Mouse (Mus musculus): ENCODE results near the gene Gm20708.
"Not testable (repeated sequence)": the region's sequence is repeated elsewhere in the genome, so short reads cannot be mapped to it uniquely, and the experiment has no call there.

Gm20708 gene

DNA sequence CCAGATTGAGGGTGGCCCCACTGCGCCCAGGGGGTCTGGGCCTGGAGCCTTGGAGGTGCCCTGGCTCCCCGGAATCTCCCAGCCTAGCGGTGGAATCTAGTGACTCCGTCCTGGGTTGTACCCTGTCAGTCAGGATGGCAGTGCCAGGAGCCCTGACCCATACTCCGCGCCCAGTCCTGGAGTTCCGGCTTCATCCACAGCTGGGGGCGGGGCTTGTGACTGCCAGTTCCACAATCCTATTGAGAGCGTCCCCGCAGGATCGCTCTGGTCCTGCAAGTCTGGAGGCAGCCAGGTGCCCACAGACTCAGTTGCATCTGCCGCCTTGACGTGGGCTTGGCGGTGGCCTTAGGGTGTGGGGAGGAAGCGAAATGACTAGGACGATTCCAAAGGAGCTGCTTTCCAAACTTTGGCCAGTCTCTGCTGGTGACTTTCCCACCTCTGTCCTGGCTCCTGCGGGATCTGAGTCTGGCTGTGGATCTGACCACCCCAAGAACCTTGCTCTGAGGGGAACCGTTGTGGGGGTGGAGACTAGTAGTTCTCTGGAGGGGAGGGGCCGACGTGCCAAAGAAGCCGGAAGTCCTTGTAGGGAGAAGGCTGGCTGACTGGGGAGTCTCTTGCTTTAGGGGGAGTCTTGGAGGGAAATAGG, 1.1 kb downstream of the Gm20708 start:
- DNase-seq (ENCODE audit: low spot score): peak; percentile 88

DNA sequence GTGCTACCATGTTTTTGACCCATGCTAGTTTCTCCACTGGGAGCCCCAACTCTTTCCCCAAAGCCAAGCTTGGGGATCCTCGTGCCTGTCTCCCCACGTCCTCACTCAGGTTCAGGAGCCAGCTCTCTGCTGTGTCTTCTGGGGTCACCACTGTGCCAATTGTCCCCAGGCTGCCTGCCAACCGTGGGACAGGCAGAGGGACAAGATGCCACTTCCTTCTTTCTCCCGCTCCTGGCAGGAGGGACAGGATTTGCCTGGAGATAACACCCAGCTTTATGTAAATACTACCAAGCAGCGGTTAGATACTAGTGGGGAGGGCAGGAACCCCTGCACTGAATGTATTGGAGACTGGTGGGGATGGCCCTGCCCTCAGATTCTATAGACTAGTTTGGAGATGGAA, 4.4 kb downstream of the Gm20708 start:
- no peak for DNase-seq (ENCODE audit: low spot score)

DNA sequence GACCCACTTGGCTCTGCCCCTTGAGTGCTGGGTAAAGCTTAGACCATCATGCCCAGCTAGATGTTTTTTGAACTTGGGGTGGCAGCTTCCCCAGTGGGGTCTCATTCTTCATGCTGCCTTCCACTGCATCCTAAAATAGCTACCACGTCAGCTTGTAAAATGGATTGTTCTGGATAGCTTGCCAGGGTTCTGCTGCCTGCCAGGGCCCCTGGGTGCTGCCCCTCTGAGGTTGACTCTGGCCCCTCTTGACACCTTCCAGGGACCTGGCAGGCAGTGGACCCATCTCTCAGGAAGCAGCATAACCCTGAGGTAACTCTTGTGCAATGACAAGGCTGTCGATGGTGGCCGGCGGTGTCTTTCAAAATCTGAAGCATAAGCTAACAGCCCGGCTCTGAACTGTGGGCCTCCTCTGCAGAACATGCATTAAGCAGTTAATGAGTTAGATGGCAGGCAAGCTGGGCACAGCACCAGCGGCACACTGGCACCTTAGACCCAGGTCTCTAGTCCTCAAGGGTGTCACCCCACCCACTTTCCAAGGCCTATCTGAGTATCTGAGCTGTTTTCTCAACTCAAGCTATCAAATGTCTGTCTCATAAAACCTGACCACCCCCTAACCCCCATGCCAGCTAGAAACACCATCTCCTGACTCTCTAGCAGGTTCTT, 5.4 kb downstream of the Gm20708 start:
- no peak for DNase-seq (ENCODE audit: low spot score)

DNA sequence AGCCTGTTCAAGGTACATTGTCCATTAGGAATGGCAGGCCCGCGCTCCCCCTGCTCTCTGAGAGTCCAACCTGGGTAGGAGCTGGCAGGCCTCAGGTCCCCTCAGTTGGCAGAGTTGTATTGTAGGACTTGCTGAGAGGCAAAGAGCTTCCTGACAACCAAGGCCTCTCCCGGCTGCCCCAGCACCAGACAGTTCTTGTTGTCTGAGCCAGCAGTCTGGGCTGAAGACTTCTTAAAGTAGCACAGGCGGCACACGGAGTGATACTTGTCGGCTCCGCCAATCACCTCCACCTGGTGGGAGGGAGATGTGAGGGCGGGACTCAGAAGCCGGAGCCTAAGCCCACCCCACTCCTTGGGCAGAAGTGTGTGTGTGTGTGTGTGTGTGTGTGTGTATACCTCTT, 6.4 kb downstream of the Gm20708 start:
- DNase-seq (ENCODE audit: low spot score): not testable (repeated sequence)

DNA sequence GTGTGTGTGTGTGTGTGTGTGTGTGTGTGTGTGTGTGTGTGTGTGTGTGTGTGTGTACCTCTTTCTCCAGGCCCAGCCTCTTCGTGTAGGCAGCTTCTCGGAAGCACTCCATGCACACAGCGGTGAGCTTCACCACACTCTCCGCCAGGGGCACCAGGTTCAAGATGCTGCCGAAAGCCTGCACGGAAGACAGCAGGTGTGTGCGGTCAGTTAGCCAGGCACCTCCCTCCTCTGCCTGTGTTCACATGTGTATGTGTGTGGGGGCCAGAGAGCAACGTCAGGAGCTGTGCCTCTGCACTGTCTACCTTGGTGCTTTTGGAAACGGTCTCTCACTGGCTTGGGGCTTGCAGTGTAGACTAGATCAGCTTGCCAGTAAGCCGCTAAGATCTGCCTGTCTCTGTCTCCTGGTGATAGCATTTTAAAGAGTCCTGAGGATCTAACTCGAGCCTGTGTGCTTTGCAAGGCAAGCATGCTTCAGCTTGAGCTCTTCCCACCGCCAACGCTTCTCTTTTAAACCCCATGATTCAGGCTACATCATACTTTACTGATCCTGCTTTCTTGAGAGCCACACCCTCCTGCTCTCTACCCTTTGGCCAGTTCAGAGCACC, 7.0 kb downstream of the Gm20708 start:
- no peak for DNase-seq (ENCODE audit: low spot score)

DNA sequence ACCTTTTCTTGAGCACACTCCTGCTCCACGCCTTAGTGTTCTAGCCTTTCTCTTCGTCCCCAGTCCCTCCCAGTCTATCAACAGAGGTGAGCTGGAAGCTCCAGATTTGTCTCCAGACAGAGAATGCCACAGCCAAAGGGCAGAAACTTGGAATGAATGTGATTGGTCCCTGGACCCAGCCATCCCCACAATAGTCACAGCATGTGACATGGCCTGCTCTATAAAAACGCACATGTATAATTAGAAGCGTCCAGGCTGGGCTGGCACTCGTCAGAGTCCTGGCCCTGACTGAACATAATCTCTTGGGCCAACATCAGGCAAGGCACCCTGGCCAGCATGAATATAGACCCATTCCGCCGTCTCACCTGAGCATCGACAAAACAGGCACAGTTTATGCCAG, 9.6 kb downstream of the Gm20708 start:
- DNase-seq (ENCODE audit: low spot score): no peak

DNA sequence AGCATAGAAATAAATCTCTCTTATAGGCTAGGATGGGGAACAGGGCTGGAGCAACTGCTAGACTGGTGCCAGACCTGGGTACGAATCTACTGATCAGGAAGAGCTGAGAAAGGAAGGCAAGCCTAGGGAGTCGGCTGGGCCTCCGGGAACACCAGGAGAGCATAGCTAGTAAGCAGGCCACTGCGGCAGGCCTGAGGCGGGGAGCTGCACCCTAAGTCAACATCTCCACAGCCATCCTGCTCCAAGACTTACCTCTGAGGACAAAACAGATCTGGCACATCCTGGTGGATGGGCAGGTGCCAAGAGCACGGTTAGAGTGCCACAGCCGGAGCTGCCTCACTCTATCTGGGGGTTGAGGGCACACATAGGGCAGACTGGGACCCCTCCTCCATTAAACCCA, 10.7 kb downstream of the Gm20708 start:
- no peak for DNase-seq (ENCODE audit: low spot score)

DNA sequence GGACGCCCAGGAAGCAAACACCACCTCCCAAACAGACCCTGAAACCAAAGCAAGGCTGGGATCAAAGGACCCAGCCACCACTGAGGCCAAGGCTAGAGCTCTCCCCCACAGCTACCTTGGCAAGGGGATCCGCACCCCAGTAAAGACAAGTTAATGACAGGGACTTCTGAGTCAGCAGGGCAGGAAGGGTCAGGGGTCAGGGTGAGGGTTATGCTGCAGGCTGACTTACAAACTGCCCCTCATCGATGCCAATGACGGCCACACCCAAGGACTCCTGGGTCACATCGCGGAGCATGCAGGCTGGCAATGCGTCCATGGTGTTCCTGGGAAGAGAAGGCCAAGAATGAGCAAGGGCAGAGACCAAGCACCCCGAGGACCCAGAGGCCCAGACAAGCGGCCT, 12.4 kb downstream of the Gm20708 start:
- DNase-seq (ENCODE audit: low spot score): no peak

DNA sequence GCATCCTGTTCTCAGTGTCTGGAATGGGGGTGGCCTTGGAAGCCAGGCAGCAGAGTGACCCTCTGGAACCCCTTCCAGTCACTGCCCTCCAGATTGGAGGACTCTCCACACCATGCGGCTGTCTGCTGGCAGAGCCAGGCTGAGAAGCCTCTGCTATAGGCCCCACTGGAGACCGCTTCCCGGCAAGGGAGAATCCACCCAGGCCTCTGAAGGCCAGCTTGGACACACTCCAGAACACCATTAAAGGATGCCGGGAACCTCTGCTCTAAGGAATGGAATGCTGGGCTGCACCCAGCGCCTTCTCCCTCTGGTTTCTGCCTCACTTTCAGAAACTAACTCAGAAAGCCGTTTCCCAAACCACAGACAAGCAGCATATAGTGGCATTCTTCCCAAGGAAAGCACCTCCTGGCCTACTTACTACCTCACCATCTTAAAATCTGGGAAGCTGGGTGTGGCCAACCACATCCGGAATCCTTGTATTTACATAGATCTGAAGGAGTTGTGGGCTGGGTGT, 13.3 kb downstream of the Gm20708 start:
- no peak for DNase-seq (ENCODE audit: low spot score)

DNA sequence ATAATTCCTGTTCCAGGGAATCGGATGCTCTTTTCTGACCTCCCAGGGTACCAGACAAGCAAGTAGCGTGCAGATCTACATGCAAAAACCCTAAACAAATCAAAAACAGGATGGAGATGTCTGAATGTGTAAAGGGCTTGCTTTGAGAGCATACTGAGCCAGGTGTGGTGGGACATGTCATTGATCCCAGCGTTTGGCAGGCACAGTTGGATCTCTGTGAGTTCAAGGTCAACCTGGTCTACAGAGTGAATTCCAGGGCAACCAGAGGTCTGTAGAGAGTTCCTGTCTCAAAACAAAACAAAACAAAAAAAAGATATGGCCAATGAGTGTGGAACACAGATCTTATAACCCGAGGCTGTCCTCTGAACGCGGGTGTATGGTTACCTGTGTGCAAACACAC, 13.9 kb downstream of the Gm20708 start:
- no peak for DNase-seq (ENCODE audit: low spot score)

DNA sequence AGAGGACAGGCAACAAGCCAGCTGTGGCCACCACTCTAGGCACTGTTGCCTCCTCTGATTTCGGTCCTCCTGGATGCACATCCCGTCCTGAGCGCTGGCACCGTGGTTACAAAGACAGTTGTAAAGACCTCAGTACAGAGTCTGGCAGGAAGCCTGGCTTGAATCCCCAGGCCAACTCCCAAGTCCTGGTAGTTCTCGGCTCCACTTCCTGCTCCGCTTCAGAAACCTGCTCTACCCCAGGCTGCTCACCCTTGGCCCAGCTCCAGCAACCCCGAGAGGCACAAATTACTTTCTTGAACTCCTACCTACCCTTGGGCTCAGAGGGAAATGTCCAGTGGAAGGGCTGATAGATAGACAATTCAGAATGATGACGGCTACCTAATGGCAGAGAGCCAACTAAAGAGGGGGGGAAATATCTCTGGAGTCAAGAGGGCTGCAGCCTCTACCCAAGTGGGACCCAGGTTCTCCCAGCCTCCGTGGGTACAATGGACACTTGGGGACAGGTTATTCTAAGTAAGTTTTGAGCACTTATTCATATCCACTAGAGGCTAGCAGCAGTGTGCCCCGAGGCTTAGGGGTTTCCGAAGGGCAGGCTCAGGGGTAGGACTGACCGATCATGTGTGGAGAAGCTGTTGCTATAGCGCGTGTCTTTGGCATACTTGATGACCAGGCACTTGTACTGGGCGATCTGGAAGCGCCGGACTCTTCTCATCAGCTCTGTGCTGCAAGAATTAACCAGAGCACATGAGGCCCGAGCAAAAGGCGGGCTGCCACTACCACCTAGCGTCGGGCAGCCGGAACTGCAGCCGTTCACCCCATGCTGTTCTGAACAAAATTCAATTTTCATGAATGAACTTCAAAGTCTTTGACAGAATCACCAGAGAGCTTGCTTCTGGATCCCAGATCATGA, 14.8 kb downstream of the Gm20708 start:
- peak; percentile 92 for DNase-seq (ENCODE audit: low spot score)

DNA sequence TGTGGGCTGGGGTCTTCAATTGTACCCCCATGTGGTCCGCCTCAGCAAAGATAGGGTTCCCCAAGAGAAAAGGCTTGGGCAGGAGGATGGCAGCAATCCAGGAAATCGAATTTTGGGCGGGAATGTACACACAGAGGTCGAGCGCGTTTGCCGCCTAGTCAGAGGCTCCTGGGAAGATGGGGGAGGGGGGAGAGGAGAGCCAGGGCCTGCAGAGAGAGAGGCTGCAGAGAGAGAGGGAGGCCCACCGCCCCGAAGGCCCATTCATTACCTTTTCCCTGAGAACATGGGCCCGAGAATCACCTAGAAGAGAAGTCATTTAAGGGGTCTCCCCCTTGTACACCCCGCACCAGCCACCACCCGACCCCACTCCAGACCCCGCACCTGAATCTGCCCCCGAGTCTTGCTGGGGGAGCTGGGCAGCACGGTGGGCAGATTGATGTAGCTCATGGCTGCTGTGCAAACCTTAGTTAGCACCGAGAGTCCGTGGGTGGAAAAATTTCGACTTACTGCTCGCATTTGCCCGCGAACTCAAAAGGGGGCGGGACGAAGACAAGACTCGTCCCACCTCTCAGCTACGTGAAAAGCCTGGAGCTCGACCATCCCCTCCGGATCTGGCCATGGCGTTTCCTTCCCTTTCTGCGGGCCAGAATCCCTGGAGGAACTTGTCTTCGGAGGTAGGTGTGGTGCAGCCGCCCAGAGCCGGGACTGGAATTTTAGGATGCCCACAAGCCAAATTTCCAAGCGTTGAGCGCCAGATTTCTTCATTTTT, 16.0 kb downstream of the Gm20708 start, which contains the start of the genes Afmid and Tk1:
TSS of gene Afmid (plus strand) at position 592 of the 769 bp plus-strand sequence.
TSS of gene Tk1 (minus strand) at position 760 of the 769 bp plus-strand sequence.
- peak; percentile 94 for DNase-seq (ENCODE audit: low spot score)

DNA sequence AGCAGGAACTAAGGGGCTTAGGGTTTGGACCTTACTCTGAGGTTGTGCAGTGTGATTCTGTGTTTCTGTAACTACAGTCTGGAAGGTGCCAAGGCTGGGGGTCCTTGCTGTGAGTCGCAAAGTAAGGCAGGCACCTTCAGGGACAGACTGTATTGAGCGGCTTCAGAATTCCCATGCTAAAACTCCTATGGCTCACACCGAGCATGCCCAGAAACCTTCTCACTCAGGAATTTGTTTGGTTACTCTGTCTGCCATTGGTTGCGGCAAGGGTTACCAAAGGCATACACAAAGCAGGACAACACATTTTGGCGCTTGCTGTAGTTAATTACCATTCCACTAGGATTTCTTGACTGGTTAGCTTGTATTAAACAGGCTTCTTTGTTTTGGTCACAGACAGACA, 16.7 kb downstream of the Gm20708 start:
- peak; percentile 62 for DNase-seq (ENCODE audit: low spot score)

DNA sequence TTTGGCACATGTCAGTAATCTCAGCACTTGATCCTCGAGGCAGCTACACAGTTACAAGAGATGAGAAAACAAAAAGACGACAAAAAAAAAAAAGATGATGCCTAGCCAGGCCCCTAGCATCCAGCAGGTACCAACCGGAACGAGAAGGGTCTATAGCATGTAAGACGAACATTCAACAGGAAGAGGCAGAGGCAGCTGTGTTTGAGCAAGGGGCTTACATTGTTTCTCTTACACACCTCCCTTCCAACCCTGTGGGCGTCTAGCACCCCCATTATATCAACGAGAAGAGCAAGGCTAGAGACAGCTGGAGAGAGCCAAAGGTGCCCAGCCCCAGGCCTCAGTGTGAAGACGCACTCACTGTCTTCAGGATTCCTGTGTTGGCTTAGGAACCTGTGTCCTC, 17.4 kb downstream of the Gm20708 start:
- no peak for DNase-seq (ENCODE audit: low spot score)

DNA sequence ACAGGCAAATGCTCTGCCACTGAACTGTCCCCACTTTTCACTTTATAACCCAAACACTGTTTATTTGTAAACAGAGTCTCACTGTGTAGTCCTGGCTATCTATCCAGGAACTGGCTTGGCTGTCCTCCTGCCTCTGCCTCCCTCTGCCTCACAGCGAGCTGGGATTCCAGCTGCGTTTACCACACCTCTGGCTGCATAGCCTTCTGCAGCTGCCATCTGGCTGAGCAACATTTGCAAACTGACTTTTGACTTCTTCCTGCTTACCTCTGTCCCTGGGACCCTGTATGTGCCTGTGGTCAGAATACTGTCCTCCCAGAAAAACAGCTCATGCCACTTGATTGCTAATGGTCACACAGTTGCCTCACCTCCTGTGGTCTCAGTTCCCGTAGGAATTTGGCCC, 17.9 kb downstream of the Gm20708 start:
- no peak for DNase-seq (ENCODE audit: low spot score)

DNA sequence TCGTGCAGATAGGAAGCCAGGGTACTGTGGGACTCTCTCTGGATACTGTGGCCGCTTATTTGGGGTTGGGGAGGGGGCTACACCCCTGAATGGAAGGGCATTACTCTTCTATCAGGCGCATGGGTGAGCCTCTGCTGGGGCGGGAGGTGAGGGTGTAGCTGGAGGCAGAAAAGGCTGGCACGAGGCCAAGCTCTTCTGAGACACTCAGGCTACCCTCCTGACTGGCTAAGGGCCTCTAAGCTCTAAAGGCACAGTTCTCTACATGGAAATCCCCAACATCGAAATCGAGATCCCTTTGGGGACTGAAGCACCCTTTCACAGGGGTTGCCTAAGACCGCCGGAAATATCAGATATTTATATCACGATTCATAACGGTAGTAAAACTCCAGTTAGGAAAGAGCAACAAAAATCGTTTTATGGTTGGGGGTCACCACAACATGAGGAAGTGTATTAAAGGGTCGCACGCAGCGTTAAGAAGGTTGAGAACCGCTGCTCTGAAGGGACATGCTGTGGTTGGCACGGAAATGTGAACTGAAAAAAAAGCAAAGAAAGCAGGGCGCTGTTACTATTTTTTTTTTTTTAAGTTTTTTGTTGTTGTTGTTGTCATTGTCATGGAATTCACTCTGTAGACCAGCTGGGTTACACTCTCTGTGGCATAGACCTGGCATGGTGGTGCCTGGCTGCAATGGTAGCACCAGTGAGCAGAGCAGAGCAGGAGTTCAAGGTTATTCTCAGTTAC, 18.9 kb downstream of the Gm20708 start:
- no peak for DNase-seq (ENCODE audit: low spot score)

DNA sequence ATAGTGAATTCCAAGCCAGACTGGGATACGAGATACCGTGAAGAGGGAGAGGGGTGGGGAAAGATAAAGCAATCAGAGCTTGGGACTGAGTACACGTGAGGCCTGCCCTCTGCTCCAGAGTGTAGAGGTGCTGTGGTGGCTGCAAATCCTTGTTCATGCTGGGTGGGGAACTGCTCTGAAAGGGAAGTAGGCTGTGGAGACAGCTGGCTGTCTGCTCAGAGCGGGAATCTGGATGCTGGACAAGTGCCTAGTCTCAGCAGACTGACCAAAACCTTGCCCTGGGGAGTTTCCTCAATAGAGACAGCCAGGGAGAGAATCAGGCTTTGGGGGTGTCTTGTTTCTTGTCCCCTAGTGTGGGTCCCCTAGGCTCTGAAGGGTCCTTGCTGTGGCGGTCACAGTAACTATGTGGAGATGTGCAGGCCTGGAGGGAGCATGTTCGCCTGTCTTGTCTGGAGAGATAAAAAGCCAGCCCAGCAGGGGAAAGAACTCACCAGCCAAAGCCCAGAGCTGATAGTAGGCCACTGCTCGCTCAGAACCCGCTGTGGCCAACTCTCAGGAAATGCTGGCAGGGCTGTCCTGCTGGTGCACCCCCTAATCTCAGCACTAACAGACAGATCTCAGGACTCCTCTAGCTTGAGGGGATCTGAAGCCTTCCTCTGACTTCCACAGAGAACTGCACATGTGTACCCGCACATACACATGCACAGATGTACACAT, 19.6 kb downstream of the Gm20708 start:
- DNase-seq (ENCODE audit: low spot score): no peak

DNA sequence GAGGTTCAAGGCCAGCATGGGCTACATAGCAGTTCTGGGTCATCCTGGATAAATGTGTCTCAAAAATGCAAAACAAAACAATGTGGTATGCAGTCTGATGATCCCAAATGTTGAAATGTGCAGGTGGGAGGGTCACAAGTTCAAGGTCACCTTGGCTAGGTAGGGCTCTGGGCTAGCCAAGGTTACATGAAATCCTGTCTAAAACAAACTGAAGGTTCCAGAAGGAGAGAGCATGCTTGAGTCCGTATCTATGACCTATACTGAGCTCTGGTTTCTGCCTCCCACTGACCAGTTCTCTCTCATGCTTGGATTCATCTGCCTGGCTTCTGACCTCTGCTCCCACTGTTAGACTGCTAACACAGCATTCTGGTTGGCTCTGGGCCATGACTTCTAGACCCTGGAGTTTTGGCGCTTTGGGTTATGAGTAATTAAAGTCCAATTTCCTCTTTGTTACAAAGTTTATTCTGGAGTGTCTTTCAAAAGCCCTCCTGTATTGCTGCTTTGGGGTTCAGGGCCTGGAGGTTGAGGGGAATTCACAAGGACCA, 20.3 kb downstream of the Gm20708 start:
- DNase-seq (ENCODE audit: low spot score): no peak

DNA sequence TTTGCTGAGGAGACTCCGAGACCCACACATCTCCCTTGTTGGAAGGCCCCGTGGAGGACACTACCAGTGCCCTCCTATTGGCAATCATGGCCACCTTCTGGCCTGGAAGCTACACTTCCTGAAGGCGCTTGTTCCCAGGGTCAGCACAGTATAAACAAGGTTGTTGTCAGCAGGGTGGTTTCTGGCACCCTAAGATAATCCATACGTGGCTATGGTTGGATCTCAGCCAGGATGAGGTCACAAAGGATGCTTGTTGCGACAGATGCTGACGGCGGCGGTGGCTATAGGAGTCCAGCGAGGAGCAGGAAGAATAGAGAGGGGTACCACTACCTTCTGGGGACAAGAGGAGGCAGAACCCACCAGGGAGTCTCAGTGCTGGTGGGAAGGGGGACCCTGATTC, 20.9 kb downstream of the Gm20708 start:
- no peak for DNase-seq (ENCODE audit: low spot score)
